12 mouse cellular contexts compared by ENCODE assay signal in genomic region chr2:53053714-53054113, GRCm38 (mm10).
DNase-seq lines count a peak whose midpoint lies in the region; ATAC-seq and TF ChIP-seq lines count a peak whose summit lies in the region.
"Had no signal": no experiment of that assay in that cellular context is flagged by ENCODE, and none has a peak within 500 bp of the region (broad histone marks: within the 10 kb centered on the region; RNA-seq: fewer than 3 reads in every experiment).

No protein-coding gene starts in this region.

- DNase-seq in hindbrain, embryonic 10.5 days (ENCODE audit: low spot score), result no peak
- peak; percentile 57 for DNase-seq in brain, embryonic 14.5 days (ENCODE audit: low read depth)
- DNase-seq in layer of hippocampus, adult 9-10 months (ENCODE audit: low spot score), result no peak
- DNase-seq in right cerebral cortex, postnatal 25 days, result no peak
- no peak for DNase-seq in urinary bladder, postnatal 10 days (ENCODE audit: low spot score)
- DNase-seq: kidney, adult 18-20 months; layer of hippocampus, postnatal 36 days had no signal

- H3K4me1 ChIP-seq in hindbrain, embryonic 12.5 days, result no peaks in the 10 kb centered on the region
- no peaks in the 10 kb centered on the region for H3K4me1 ChIP-seq in hindbrain, embryonic 10.5 days (replicated peaks)
- H3K4me1 ChIP-seq in forebrain, embryonic 16.5 days (replicated peaks; ENCODE audit: control insufficient read depth, insufficient read depth, low read length), result peaks cover 19% of the 10 kb centered on the region
- H3K4me1 ChIP-seq in limb, embryonic 15.5 days, result peaks cover 14% of the 10 kb centered on the region

- ATAC-seq in hindbrain, embryonic 12.5 days (ENCODE audit: low FRiP score), result no peak
- peak; percentile 45 for ATAC-seq in forebrain, embryonic 16.5 days
- ATAC-seq in limb, embryonic 15.5 days (ENCODE audit: insufficient number of reproducible peaks, low FRiP score, low TSS enrichment, low read depth), result 0 out of 2 replicates have a peak, but pooled peaks have one; percentile 35
- ATAC-seq: CD4-positive, CD25-positive, alpha-beta regulatory T cell, adult 4 months had no signal

- H3K27me3 ChIP-seq in hindbrain, embryonic 12.5 days, result no peaks in the 10 kb centered on the region
- H3K27me3 ChIP-seq in hindbrain, embryonic 10.5 days (ENCODE audit: insufficient read depth, poor library complexity, severe bottlenecking), result no peaks in the 10 kb centered on the region
- no peaks in the 10 kb centered on the region for H3K27me3 ChIP-seq in forebrain, embryonic 16.5 days (replicated peaks; ENCODE audit: control insufficient read depth, insufficient read depth, low read length)
- H3K27me3 ChIP-seq in limb, embryonic 15.5 days, result no peaks in the 10 kb centered on the region
- H3K27me3 ChIP-seq: lung, embryonic 15.5 days had no signal

- H3K4me2 ChIP-seq in hindbrain, embryonic 12.5 days (replicated peaks), result no peak overlapping the region
- no peak overlapping the region for H3K4me2 ChIP-seq in forebrain, embryonic 16.5 days (ENCODE audit: low read length)
- no peak overlapping the region for H3K4me2 ChIP-seq in limb, embryonic 15.5 days
- H3K4me2 ChIP-seq: lung, embryonic 15.5 days had no signal

- H3K4me3 ChIP-seq in hindbrain, embryonic 12.5 days, result no peak overlapping the region
- H3K4me3 ChIP-seq in hindbrain, embryonic 10.5 days, result no peak overlapping the region
- no peak overlapping the region for H3K4me3 ChIP-seq in forebrain, embryonic 16.5 days (replicated peaks; ENCODE audit: low read length)
- no peak overlapping the region for H3K4me3 ChIP-seq in limb, embryonic 15.5 days
- H3K4me3 ChIP-seq: lung, embryonic 15.5 days had no signal

- H3K9me3 ChIP-seq in hindbrain, embryonic 12.5 days (replicated peaks), result no peaks in the 10 kb centered on the region
- H3K9me3 ChIP-seq in hindbrain, embryonic 10.5 days, result no peaks in the 10 kb centered on the region
- H3K9me3 ChIP-seq in forebrain, embryonic 16.5 days (ENCODE audit: control insufficient read depth, low read length), result no peaks in the 10 kb centered on the region
- H3K9me3 ChIP-seq in limb, embryonic 15.5 days, result no peaks in the 10 kb centered on the region
- H3K9me3 ChIP-seq: lung, embryonic 15.5 days had no signal

- WGBS in hindbrain, embryonic 12.5 days, result 66% methylated on average over 7 of the region's 7 CpGs
- WGBS in hindbrain, embryonic 10.5 days, result 71% methylated on average over 7 of the region's 7 CpGs
- 49% methylated on average over 7 of the region's 7 CpGs for WGBS in forebrain, embryonic 16.5 days
- WGBS in limb, embryonic 15.5 days, result 32% methylated on average over 7 of the region's 7 CpGs

- no peak for TF ChIP-seq POLR2A in brain, embryonic 14.5 days (IDR thresholded peaks at IDR 0.05; ENCODE audit: borderline replicate concordance, extremely low read depth, insufficient read depth, insufficient read length, poor library complexity, severe bottlenecking)

- H3K36me3 ChIP-seq in hindbrain, embryonic 12.5 days, result peaks cover 16% of the 10 kb centered on the region; the same call in 1 of the 2 replicates
- H3K36me3 ChIP-seq in hindbrain, embryonic 10.5 days, result peaks cover 26% of the 10 kb centered on the region
- peaks cover 4% of the 10 kb centered on the region; the same call in 1 of the 2 replicates for H3K36me3 ChIP-seq in forebrain, embryonic 16.5 days (ENCODE audit: control insufficient read depth, insufficient read depth)
- H3K36me3 ChIP-seq in limb, embryonic 15.5 days, result peaks cover 11% of the 10 kb centered on the region; the same call in 1 of the 2 replicates
- H3K36me3 ChIP-seq: lung, embryonic 15.5 days had no signal

- no peak overlapping the region for H3K9ac ChIP-seq in hindbrain, embryonic 12.5 days
- no peak overlapping the region for H3K9ac ChIP-seq in forebrain, embryonic 16.5 days (replicated peaks; ENCODE audit: low read depth, low read length)
- no peak overlapping the region for H3K9ac ChIP-seq in limb, embryonic 15.5 days
- H3K9ac ChIP-seq: lung, embryonic 15.5 days had no signal

- peak overlapping the region; percentile 36; the same call in 1 of the 2 replicates for H3K27ac ChIP-seq in hindbrain, embryonic 12.5 days
- H3K27ac ChIP-seq in hindbrain, embryonic 10.5 days, result no peak overlapping the region
- H3K27ac ChIP-seq in forebrain, embryonic 16.5 days (ENCODE audit: low read length), result peak overlapping the region; percentile 5
- peak overlapping the region; percentile 72 for H3K27ac ChIP-seq in limb, embryonic 15.5 days
- H3K27ac ChIP-seq: lung, embryonic 15.5 days had no signal

- TF ChIP-seq CTCF in brain, embryonic 14.5 days (IDR thresholded peaks at IDR 0.05; ENCODE audit: borderline replicate concordance, extremely low read depth, insufficient read depth, insufficient read length), result no peak
